Mouse (Mus musculus) cerebellum, adult (tissue): ENCODE results near the gene Acot8.

ENCODE experiments used
- ATAC-seq: cut with Nextera tagmentation; 2 replicates; pipeline ENCODE4 v1.9.2; 2017; ENCODE audit warnings: mild to moderate bottlenecking, moderate library complexity, mixed read lengths; ENCODE audit not compliant: insufficient number of reproducible peaks, low FRiP score, low TSS enrichment

Acot8 gene

GRCm38 (mm10) chr2:164804533-164805331 is at the start of gene Acot8, which contains the start of gene Zswim3:
Acot8 (minus strand) TSS chr2:164804882.
Zswim3 (plus strand) TSS chr2:164805098.
- peak; percentile 99 for ATAC-seq

- ATAC-seq = no peak
These were observed 45.4 kb upstream of the Acot8 start for GRCm38 (mm10) chr2:164850061-164850460.

GRCm38 (mm10) chr2:164845782-164846181 is 41.1 kb upstream of the Acot8 start:
- no peak for ATAC-seq

GRCm38 (mm10) chr2:164835164-164835563 is 30.5 kb upstream of the Acot8 start:
- ATAC-seq = no peak

DNA sequence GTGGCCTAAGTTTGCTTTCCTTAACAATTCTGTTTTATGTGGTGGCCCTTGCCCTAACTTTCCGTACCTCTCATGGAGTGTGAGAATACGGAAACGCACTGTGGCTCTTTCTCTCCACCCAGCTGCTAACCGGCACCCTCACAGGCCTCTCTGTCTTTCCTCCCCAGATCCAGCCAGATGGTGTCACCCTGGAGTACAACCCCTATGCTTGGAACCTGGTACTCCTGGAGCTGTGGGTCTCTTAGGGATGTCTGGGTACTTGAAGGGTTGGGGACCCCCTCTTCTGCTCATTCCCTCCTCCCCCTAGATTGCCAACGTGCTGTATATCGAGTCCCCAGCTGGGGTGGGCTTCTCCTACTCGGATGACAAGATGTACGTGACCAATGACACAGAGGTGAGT is 29.8 kb upstream of the Acot8 start:
- ATAC-seq = no peak

DNA sequence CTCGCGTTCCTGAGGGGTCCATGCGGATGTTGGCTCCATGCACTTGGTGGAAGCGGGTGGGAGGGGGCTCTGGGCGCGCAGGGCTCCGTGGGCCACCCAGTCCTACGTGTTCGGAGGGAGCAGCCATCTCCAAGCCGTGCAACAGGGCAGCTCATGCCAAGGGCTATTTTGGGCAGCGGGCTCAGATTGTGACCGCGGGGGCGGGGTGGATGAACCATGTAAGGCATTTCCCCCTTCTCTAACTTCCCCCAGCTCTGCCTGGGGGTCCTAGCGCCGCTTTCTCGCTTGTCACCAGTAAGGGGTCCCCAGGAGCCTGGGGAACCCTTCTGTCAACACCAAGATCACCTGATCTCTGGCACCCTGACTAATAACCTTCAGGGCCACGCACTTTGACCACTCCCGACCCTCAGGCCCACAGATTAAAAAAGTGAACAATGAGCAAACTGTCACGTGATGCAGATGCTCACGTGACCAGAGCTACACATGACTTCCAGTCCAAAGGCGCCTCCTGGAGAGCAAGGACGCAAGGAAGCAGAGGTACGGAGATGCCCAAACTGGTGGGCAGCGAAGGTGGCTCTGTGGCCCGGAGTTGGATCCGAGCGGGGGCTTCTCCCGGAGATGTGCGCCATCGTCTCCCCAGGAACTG is 28.8 kb upstream of the Acot8 start, which contains the start of gene Neurl2:
Gene Neurl2 (minus strand): TSS at position 143 of the 646 bp plus-strand sequence.
- peak; percentile 57; the same call in 1 of the 2 replicates for ATAC-seq

DNA sequence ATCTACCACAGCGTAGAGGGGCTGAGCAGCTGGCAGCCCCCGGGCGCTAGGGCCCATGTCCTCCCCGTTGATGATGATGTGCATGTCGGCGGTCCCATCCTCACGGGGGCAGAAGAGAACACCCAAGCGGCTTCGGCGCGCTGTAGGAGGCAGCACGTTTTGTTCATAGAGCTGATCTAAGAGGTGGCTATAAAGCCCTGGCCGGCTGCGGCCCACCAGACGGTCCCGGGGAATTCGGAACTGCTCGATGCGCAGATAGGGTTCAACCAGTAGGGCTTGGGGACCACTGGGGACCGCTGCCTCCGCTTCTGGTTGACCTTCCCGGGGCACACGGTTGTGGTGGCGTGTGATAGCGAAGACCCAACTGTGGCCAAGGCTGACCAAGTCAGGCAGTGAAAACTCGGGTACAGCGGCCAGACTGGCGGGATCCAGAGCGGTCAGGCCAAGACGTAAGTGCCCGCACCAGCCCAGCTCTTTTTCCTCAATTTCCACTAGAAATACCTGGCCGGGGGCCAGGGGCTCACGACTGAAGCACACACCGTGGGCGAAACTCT is 28.1 kb upstream of the Acot8 start, which contains the start of gene Ctsa:
Gene Ctsa (plus strand): TSS at position 126 of the 554 bp plus-strand sequence.
- ATAC-seq = peak; percentile 45

DNA sequence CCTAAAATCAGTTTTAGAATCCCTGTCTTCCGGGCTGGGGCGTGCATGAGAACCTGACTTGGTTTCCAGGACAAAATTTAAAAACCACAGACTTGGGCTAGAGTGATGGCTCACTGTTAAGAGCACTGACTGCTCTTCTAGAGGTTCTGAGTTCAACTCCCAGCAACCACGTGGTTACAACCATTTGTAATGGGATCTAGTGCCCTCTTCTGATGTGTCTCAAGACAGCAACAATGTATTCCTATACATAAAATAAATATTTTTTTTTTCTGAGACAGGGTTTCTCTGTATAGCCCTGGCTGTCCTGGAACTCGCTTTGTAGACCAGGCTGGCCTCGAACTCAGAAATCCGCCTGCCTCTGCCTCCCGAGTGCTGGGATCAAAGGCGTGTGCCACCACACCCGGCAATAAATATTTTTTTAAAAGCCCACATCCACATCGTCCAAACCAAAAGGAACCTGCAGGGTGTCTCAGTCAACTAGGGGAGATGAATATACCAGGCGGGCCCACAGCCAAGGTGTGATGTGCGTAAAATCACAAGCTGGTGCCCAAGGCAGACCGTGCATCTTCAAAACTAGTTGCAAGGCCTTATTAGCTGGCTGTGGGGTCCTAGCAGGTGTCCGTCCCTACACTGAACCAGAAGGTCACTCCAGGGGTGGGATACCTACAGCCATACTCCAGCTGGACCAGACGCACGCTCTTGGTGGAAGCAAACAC is 27.5 kb upstream of the Acot8 start:
- no peak for ATAC-seq

- no peak for ATAC-seq
These were observed 26.3 kb upstream of the Acot8 start for GRCm38 (mm10) chr2:164831029-164831428.

GRCm38 (mm10) chr2:164829090-164829489 is 24.4 kb upstream of the Acot8 start:
- ATAC-seq = no peak

- ATAC-seq = no peak
These were observed 23.8 kb upstream of the Acot8 start, which contains the start of gene Spata25 for GRCm38 (mm10) chr2:164828437-164828836. Spata25 (minus strand) TSS chr2:164828537.

GRCm38 (mm10) chr2:164827146-164827850 is 22.6 kb upstream of the Acot8 start:
- ATAC-seq = no peak

GRCm38 (mm10) chr2:164825521-164825920 is 20.8 kb upstream of the Acot8 start:
- ATAC-seq = no peak

DNA sequence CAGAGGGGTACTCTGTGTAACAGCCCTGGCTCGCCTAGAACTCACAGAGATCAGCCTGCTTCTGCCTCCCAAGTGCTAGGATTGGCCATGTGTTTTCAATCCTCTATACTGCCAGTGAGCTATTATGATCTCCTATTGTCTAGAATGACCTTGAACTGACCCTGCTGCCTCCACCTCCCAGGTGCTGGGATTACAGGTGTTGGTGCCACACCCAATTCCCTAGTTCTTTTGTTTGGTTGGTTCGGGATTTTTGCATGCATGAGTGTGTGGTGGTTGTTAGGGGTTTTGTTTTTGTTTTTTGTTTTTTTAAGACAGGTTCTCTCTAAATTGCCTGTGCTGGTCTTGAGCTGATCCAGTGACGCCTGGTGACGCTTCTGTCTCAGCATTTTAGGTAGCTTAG is 19.3 kb upstream of the Acot8 start:
- no peak for ATAC-seq

GRCm38 (mm10) chr2:164823181-164823585 is 18.5 kb upstream of the Acot8 start:
- ATAC-seq = peak; percentile 27; the same call in 1 of the 2 replicates

- peak; percentile 99 for ATAC-seq
These were observed 18.0 kb upstream of the Acot8 start, which contains the start of gene Zswim1 for GRCm38 (mm10) chr2:164822636-164823165. Zswim1 (plus strand) TSS chr2:164822686.

DNA sequence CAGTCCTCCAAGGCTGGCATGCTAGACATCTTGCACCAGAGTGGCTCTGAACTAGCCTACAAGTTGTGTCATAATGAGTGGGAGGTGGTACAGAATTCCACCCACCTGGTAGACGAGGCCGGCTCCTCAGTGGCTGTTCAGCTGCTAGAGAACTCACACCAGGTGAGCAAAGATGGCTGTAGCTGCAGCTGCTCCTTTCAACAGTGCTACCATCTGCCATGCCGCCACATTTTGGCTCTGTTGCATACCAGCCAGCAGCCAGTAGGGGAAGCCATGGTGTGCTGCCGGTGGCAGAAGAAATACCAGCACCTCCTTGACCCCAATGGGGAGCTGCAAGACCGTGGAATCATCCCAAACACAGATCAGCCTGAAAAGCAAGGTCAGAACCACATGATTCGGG is 16.4 kb upstream of the Acot8 start:
- no peak for ATAC-seq

GRCm38 (mm10) chr2:164817703-164818102 is 13.0 kb upstream of the Acot8 start:
- no peak for ATAC-seq

GRCm38 (mm10) chr2:164817206-164817605 is 12.5 kb upstream of the Acot8 start:
- ATAC-seq = no peak
